Mouse (Mus musculus): ENCODE data around the gene Tmem265. TPM values are rescaled to one million over a fixed set of nuclear protein-coding genes. Genes with fewer than 3 reads are reported as not detected.
A peak's percentile ranks its signal among the peaks of the same experiment; 100 is the strongest.

Tmem265 gene
- total RNA-seq (2014; fragmentation: Nextera tagmentation) = not detected in 2 replicates
- total RNA-seq (2017) = 0.87 and 3.2 TPM in 2 replicates
- 1.5 and 2.5 TPM in 2 replicates for polyA plus RNA-seq (2012)

- TF ChIP-seq POLR2AphosphoS5 (IDR thresholded peaks at IDR 0.05; ENCODE audit: insufficient replicate concordance, low read depth, low read length) (no peak), TAL1 (conservative IDR thresholded peaks at IDR 0.05; ENCODE audit: low read depth, low read length) (no peak), GATA2 (IDR thresholded peaks at IDR 0.05; ENCODE audit: borderline replicate concordance, low read depth, low read length) (no peak), CTCF (IDR thresholded peaks at IDR 0.05; ENCODE audit: low read depth, low read length) (no peak), GATA1 (IDR thresholded peaks at IDR 0.05; ENCODE audit: borderline replicate concordance, low read length) (no peak)
- H3K4me3 ChIP-seq (ENCODE audit: low read depth, low read length) = no peak within 1 kb of the TSS
- ATAC-seq (ENCODE audit: extremely low read depth, insufficient number of reproducible peaks, low FRiP score, poor library complexity, severe bottlenecking) (no peak), DNase-seq (ENCODE audit: low spot score) (no peak)
- H3K9me3 ChIP-seq (replicated peaks) = no peaks in the 10 kb centered on the region
- peaks cover 87% of the 10 kb centered on the region for H3K36me3 ChIP-seq (replicated peaks)
- no peaks in the 10 kb centered on the region for H3K4me1 ChIP-seq (ENCODE audit: insufficient read depth, low read depth, low read length)
- H3K27me3 ChIP-seq (ENCODE audit: insufficient read depth, low read length) = no peaks in the 10 kb centered on the region
Measured at GRCm38 (mm10) chr7:127561340-127561858, at the start of gene Tmem265. Tmem265 (plus strand) TSS chr7:127561390.

- peak; percentile 77 for DNase-seq (ENCODE audit: low spot score)
- no peaks in the 10 kb centered on the region for H3K9me3 ChIP-seq (replicated peaks)
- peak within 1 kb of the TSS; percentile 87 for H3K4me3 ChIP-seq (ENCODE audit: low read depth, low read length)
- peaks cover 28% of the 10 kb centered on the region for H3K36me3 ChIP-seq (replicated peaks)
- ATAC-seq (ENCODE audit: extremely low read depth, insufficient number of reproducible peaks, low FRiP score, poor library complexity, severe bottlenecking) = peak; percentile 97
- H3K27me3 ChIP-seq (ENCODE audit: insufficient read depth, low read length) = no peaks in the 10 kb centered on the region
- no peak for TF ChIP-seq GATA2 (IDR thresholded peaks at IDR 0.05; ENCODE audit: borderline replicate concordance, low read depth, low read length)
- no peak; the same call in 1 of the 2 replicates for TF ChIP-seq POLR2AphosphoS5 (IDR thresholded peaks at IDR 0.05; ENCODE audit: insufficient replicate concordance, low read depth, low read length)
- no peak for TF ChIP-seq GATA1 (IDR thresholded peaks at IDR 0.05; ENCODE audit: borderline replicate concordance, low read length)
- TF ChIP-seq TAL1 (conservative IDR thresholded peaks at IDR 0.05; ENCODE audit: low read depth, low read length) = no peak; the same call in 1 of the 2 replicates
- TF ChIP-seq CTCF (IDR thresholded peaks at IDR 0.05; ENCODE audit: low read depth, low read length) = no peak
- peaks cover 41% of the 10 kb centered on the region for H3K4me1 ChIP-seq (ENCODE audit: insufficient read depth, low read depth, low read length)
Measured at GRCm38 (mm10) chr7:127511808-127512230, 49.4 kb upstream of the Tmem265 start, which contains the start of gene Srcap. Srcap (plus strand) TSS chr7:127511983.

GRCm38 (mm10) chr7:127512231-127513015 is 48.8 kb upstream of the Tmem265 start:
- Histone ChIP-seq H3K4me1 (ENCODE audit: insufficient read depth, low read depth, low read length) (peaks cover 41% of the 10 kb centered on the region), H3K27me3 (ENCODE audit: insufficient read depth, low read length) (no peaks in the 10 kb centered on the region), H3K9me3 (replicated peaks) (no peaks in the 10 kb centered on the region), H3K4me3 (ENCODE audit: low read depth, low read length) (peak overlapping the region; percentile 87), H3K36me3 (replicated peaks) (peaks cover 34% of the 10 kb centered on the region)
- TF ChIP-seq TAL1 (conservative IDR thresholded peaks at IDR 0.05; ENCODE audit: low read depth, low read length) (no peak), POLR2AphosphoS5 (IDR thresholded peaks at IDR 0.05; ENCODE audit: insufficient replicate concordance, low read depth, low read length) (no peak; the same call in 1 of the 2 replicates), CTCF (IDR thresholded peaks at IDR 0.05; ENCODE audit: low read depth, low read length) (no peak), GATA2 (IDR thresholded peaks at IDR 0.05; ENCODE audit: borderline replicate concordance, low read depth, low read length) (no peak), GATA1 (IDR thresholded peaks at IDR 0.05; ENCODE audit: borderline replicate concordance, low read length) (no peak)
- peak; percentile 93 for DNase-seq (ENCODE audit: low spot score)
- peak; percentile 45; the same call in 1 of the 2 replicates for ATAC-seq (ENCODE audit: extremely low read depth, insufficient number of reproducible peaks, low FRiP score, poor library complexity, severe bottlenecking)

GRCm38 (mm10) chr7:127513016-127513390 is 48.2 kb upstream of the Tmem265 start:
- peak; percentile 20 for DNase-seq (ENCODE audit: low spot score)
- Histone ChIP-seq H3K4me3 (ENCODE audit: low read depth, low read length) (peak overlapping the region; percentile 87), H3K27me3 (ENCODE audit: insufficient read depth, low read length) (no peaks in the 10 kb centered on the region), H3K36me3 (replicated peaks) (peaks cover 40% of the 10 kb centered on the region), H3K4me1 (ENCODE audit: insufficient read depth, low read depth, low read length) (peaks cover 41% of the 10 kb centered on the region), H3K9me3 (replicated peaks) (no peaks in the 10 kb centered on the region)
- TF ChIP-seq GATA1 (IDR thresholded peaks at IDR 0.05; ENCODE audit: borderline replicate concordance, low read length) = no peak
- no peak for TF ChIP-seq GATA2 (IDR thresholded peaks at IDR 0.05; ENCODE audit: borderline replicate concordance, low read depth, low read length)
- no peak for TF ChIP-seq POLR2AphosphoS5 (IDR thresholded peaks at IDR 0.05; ENCODE audit: insufficient replicate concordance, low read depth, low read length)
- no peak for TF ChIP-seq TAL1 (conservative IDR thresholded peaks at IDR 0.05; ENCODE audit: low read depth, low read length)
- TF ChIP-seq CTCF (IDR thresholded peaks at IDR 0.05; ENCODE audit: low read depth, low read length) = no peak
- ATAC-seq (ENCODE audit: extremely low read depth, insufficient number of reproducible peaks, low FRiP score, poor library complexity, severe bottlenecking) = no peak

- H3K4me3 ChIP-seq (ENCODE audit: low read depth, low read length) = peak overlapping the region; percentile 87
- TF ChIP-seq TAL1 (conservative IDR thresholded peaks at IDR 0.05; ENCODE audit: low read depth, low read length) = no peak
- no peak for TF ChIP-seq GATA1 (IDR thresholded peaks at IDR 0.05; ENCODE audit: borderline replicate concordance, low read length)
- TF ChIP-seq GATA2 (IDR thresholded peaks at IDR 0.05; ENCODE audit: borderline replicate concordance, low read depth, low read length) = no peak
- no peak for TF ChIP-seq POLR2AphosphoS5 (IDR thresholded peaks at IDR 0.05; ENCODE audit: insufficient replicate concordance, low read depth, low read length)
- TF ChIP-seq CTCF (IDR thresholded peaks at IDR 0.05; ENCODE audit: low read depth, low read length) = no peak
- H3K9me3 ChIP-seq (replicated peaks) = no peaks in the 10 kb centered on the region
Measured at GRCm38 (mm10) chr7:127513781-127514180, 47.4 kb upstream of the Tmem265 start.

GRCm38 (mm10) chr7:127515846-127516245 is 45.3 kb upstream of the Tmem265 start:
- no peaks in the 10 kb centered on the region for H3K27me3 ChIP-seq (ENCODE audit: insufficient read depth, low read length)
- H3K36me3 ChIP-seq (replicated peaks) = peaks cover 63% of the 10 kb centered on the region
- no peak for ATAC-seq (ENCODE audit: extremely low read depth, insufficient number of reproducible peaks, low FRiP score, poor library complexity, severe bottlenecking)
- H3K4me1 ChIP-seq (ENCODE audit: insufficient read depth, low read depth, low read length) = peaks cover 35% of the 10 kb centered on the region
- DNase-seq (ENCODE audit: low spot score) = no peak
- H3K9me3 ChIP-seq (replicated peaks) = no peaks in the 10 kb centered on the region
- no peak for TF ChIP-seq TAL1 (conservative IDR thresholded peaks at IDR 0.05; ENCODE audit: low read depth, low read length)
- no peak for TF ChIP-seq CTCF (IDR thresholded peaks at IDR 0.05; ENCODE audit: low read depth, low read length)
- no peak for TF ChIP-seq GATA1 (IDR thresholded peaks at IDR 0.05; ENCODE audit: borderline replicate concordance, low read length)
- no peak for TF ChIP-seq POLR2AphosphoS5 (IDR thresholded peaks at IDR 0.05; ENCODE audit: insufficient replicate concordance, low read depth, low read length)
- TF ChIP-seq GATA2 (IDR thresholded peaks at IDR 0.05; ENCODE audit: borderline replicate concordance, low read depth, low read length) = no peak
- no peak overlapping the region; the same call in 1 of the 2 replicates for H3K4me3 ChIP-seq (ENCODE audit: low read depth, low read length)

More at GRCm38 (mm10) chr7:127513781-127514180, 47.4 kb upstream of the Tmem265 start:
- no peaks in the 10 kb centered on the region for H3K27me3 ChIP-seq (ENCODE audit: insufficient read depth, low read length)
- H3K4me1 ChIP-seq (ENCODE audit: insufficient read depth, low read depth, low read length) = peaks cover 41% of the 10 kb centered on the region
- ATAC-seq (ENCODE audit: extremely low read depth, insufficient number of reproducible peaks, low FRiP score, poor library complexity, severe bottlenecking) (no peak), DNase-seq (ENCODE audit: low spot score) (no peak)
- H3K36me3 ChIP-seq (replicated peaks) = peaks cover 47% of the 10 kb centered on the region

Data from G1E (cell line).